Mouse (Mus musculus): ENCODE measurements at regions not wholly inside any gene's neighbourhood (a gene's known extent, or its start where the extent isn't known, plus 50 kb on each side); places are given as distances from the start of the nearest gene placed in this dataset.

DNA sequence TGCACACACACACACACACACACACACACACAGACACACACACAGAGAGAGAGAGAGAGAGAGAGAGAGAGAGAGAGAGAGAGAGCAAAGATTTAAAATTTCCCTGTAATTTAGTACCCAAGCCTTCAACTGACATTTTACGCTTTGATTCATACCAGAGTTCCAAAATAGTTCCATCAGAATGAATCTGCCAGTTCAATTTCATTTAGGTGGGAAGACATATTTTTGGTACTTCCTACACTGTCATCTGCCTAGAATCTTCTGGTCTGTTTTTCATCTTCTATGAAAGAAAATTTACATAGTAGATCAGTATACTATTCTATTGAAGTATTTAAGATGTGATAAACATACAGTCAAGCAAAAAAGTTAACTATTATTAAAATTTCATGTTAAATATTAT, 1177.4 kb downstream of the Zpld1 start:
- peak in 1 of 2 experiments; percentile 1 for DNase-seq (ENCODE audit: low spot score in 2 of 2)

DNA sequence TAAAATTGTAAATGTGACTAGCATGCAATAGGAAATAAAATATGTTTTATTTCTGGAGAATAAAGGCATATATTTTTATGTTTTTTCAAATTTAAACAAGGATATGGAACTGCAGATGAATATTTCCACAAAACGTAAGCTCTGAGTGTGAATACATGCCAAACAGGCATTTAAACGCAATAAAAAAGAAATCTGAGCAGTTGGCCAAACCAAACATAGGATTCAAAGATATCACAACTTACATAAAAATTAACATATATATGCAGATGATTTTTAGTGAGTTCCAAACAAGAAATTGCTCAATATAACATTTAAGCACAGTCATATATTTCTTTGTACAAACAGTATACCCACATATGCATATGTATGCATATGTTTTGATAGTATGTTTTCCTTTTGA, 1199.1 kb downstream of the Zpld1 start:
- no peak for DNase-seq (ENCODE audit: low spot score in 2 of 2)

DNA sequence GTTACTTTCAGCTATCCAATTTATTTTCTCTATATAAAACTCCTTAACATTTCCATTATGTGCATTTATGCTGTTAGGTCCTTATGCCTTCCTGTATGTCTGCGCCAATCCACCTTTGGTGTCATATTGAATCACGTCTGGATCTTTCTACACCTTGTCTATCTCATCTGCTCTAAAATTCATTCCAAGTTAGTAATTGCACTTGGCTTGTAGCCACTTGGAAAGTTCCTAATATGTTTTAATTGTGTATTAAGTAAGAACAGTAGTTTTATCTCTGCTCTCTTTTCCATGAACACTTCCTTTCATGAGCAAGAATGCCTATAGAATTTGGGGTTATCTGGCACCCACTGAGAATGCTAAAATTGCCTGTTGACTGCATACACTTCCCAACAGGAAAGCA, 1205.6 kb downstream of the Zpld1 start:
- DNase-seq (ENCODE audit: low spot score in 2 of 2), result no peak

- DNase-seq (ENCODE audit: low spot score in 2 of 2), result no peak
Observed at GRCm38 (mm10) chr16:54091061-54091765, 1206.6 kb downstream of the Zpld1 start.

- no peak for DNase-seq (ENCODE audit: low spot score in 2 of 2)
Observed at GRCm38 (mm10) chr16:54080518-54080917, 1217.3 kb downstream of the Zpld1 start.

DNA sequence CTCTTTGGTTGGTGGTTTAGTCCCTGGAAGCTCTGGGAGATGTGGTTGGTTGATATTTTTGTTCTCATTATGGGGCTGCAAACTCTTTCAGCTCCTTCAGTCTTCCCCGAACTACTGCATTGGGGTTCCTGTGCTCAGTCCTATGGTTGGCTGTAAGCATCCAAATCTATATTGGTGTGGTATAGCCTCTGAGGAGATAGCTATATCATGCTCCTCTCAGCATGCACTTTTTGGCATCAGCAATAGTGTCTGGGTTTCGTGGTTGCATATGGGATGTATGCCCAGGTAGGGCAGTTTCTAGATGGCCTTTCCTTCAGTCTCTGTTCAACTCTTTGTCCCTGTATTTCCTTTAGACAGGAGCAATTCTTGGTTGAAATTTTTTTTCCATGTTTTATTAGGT, 1250.0 kb downstream of the Zpld1 start:
- DNase-seq (ENCODE audit: low spot score in 2 of 2), result no peak

GRCm38 (mm10) chr16:54041973-54042372, 1255.8 kb downstream of the Zpld1 start:
- DNase-seq (ENCODE audit: low spot score in 2 of 2), result no peak

DNA sequence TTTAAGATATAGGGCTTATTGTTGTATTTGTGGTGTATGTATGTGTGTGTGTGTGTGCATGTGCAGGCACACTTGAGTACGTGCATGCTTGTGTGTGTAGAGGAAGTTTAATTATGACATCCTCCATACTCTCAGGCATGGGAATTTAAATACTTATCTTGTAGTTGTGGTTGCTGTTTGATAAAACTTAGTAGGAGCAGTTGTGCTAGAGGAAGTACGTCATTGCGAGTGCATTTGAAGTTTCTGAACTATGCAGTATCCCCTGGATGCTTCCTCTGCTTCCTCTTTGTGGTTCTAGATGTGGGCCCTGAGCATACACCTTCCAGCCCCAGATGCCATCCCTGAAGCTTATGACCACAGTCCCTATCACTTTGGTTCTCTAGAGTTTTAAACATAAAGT, 1281.5 kb downstream of the Zpld1 start:
- DNase-seq (ENCODE audit: low spot score in 2 of 2), result no peak

- DNase-seq (ENCODE audit: low spot score in 2 of 2), result no peak
Observed at GRCm38 (mm10) chr16:53973711-53974110, 1324.1 kb downstream of the Zpld1 start.

GRCm38 (mm10) chr16:53956646-53957045, 1341.1 kb downstream of the Zpld1 start:
- DNase-seq (ENCODE audit: low spot score in 2 of 2), result no peak

DNA sequence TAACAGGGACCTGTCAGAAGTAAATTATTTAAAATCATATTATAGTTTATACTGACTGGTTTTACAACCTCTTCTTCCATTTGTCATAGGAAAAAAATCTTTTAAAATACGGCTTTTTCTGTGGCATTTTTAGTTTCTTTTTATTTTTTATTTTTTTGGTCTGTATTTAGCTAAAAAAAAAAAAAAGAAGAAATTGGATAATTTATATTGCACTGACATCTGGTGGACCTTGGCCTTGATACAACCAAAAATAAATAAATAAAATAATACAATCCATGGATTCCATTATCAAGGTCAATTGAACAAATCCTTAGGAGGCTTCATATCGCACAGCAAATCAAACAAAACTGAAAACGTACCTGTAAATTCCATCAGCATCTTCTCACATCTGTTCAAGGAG, 1352.5 kb downstream of the Zpld1 start:
- no peak for DNase-seq (ENCODE audit: low spot score in 2 of 2)

DNA sequence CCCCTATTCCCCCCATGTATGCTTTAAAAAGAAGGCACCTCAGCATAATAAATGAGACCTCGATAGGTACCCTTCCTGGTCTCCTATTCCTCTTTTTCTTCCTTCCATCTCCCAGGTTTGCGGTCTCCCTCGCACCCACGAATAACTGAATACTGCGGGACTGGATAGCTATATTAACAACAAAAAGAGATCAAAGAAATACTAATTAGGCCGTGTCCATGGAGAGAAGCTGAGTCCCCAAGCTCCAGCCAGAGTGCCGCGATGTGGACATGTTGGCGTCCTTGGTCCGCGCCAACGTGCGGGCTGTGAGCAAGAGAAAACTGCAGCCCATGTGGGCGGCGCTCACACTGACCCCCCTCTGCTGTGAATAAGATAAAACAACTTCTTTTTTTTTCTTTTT, 1382.0 kb downstream of the Zpld1 start:
- no peak for DNase-seq (ENCODE audit: low spot score in 2 of 2)

GRCm38 (mm10) chr16:53907125-53907524, 1390.7 kb downstream of the Zpld1 start:
- no peak for DNase-seq (ENCODE audit: low spot score in 2 of 2)

GRCm38 (mm10) chr16:53903795-53904194, 1394.0 kb downstream of the Zpld1 start:
- DNase-seq (ENCODE audit: low spot score in 2 of 2), result no peak

- DNase-seq (ENCODE audit: low spot score in 2 of 2), result no peak
Observed at GRCm38 (mm10) chr16:53867342-53867741, 1413.5 kb upstream of the Alcam start.

DNA sequence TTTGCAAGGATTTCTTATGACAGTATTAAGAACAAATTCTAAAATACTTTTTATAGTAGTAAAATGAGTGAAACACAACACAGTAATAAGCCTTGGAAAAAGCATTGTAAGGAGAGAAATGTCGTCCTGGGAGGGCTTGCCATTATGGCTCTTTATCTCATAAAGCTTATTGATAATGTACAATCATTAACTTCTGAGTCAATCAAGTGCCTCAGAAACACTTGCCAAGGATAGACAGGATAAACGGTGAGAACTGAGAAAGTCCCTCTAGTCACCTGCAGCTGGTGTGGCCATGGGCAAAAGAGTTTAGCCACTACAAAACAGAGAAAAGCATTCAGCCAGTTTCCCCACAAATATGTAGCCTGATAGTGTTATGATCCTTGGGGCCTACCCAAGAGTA, 1386.8 kb upstream of the Alcam start:
- DNase-seq (ENCODE audit: low spot score in 2 of 2), result no peak

Small RNA genes lying in the stretch of these regions (microRNA-seq; reads per million reads assigned to microRNA genes)
- 0 reads per million in 2 experiments for gene Gm25041

Data from layer of hippocampus, postnatal 14 days (tissue).